Mouse (Mus musculus) ES-Bruce4 (cell line): ENCODE measurements around the gene Apbb2.

Experiments
- CTCF ChIP-seq: IDR thresholded peaks from one replicate; pipeline ENCODE4 v1.8.1; 2011; ENCODE audit warnings: low read depth, low read length
- EP300 ChIP-seq: IDR thresholded peaks from 2 replicates; pipeline ENCODE4 v1.6.1; 2011; ENCODE audit warnings: low read depth, low read length; ENCODE audit not compliant: insufficient read depth
- POLR2A ChIP-seq: IDR thresholded peaks from one replicate; pipeline ENCODE4 v1.8.1; 2011; ENCODE audit warnings: low read length; ENCODE audit not compliant: insufficient read depth

- TF ChIP-seq POLR2A (no peak), CTCF (no peak), EP300 (no peak)
Measured at GRCm38 (mm10) chr5:66417289-66417688, 201.3 kb downstream of the Apbb2 start.
